Mouse (Mus musculus) CH12.LX (cell line): ENCODE measurements at regions not wholly inside any gene's neighbourhood (a gene's known extent, or its start where the extent isn't known, plus 50 kb on each side); places are given as distances from the start of the nearest gene placed in this dataset.

Source experiments
- DNase-seq: peaks from one replicate; pipeline ENCODE4 v3.0.0-alpha.2; 2013; ENCODE audit errors: extremely low read depth
- H3K27ac ChIP-seq: 2 replicates; pipeline ENCODE4 v1.5.1; 2012; ENCODE audit warnings: low read depth, mild to moderate bottlenecking, control low read depth, moderate library complexity; ENCODE audit not compliant: insufficient read depth
- H3K27me3 ChIP-seq: replicated peaks from 2 replicates; pipeline ENCODE3; 2012; ENCODE audit warnings: inconsistent platforms
- H3K36me3 ChIP-seq, 2 experiments: replicated peaks in 1 of 2; 2 replicates each; pipeline versions ENCODE3 to v1.6.1; 2012; ENCODE audit warnings: inconsistent platforms in 1 of 2, low read length in 1 of 2, mild to moderate bottlenecking in 1 of 2, mixed read lengths in 1 of 2, moderate library complexity in 1 of 2; ENCODE audit not compliant: control insufficient read depth in 1 of 2, insufficient read depth in 1 of 2
- H3K4me1 ChIP-seq, 2 experiments: 2 replicates each; pipeline ENCODE4 v1.6.1; 2012; ENCODE audit warnings: inconsistent platforms in 1 of 2, moderate library complexity in 1 of 2; ENCODE audit not compliant: insufficient read depth in 2 of 2, control insufficient read depth in 1 of 2
- H3K4me2 ChIP-seq: 2 replicates; pipeline ENCODE4 v1.6.1; 2012; ENCODE audit warnings: low read depth, mild to moderate bottlenecking, control low read depth; ENCODE audit not compliant: poor library complexity, insufficient read depth, severe bottlenecking
- H3K4me3 ChIP-seq, 3 experiments: fragments of 150-350 bp in 1 of 3; sonication (generic) in 1 of 3; replicated peaks in 1 of 3; 2 replicates each; pipeline versions ENCODE3 to v1.5.1; 2011 to 2012; ENCODE audit warnings: low read depth in 2 of 3, low read length in 2 of 3, mild to moderate bottlenecking in 2 of 3, moderate library complexity in 2 of 3, control low read depth in 1 of 3, improper control_type of control experiment in 1 of 3, inconsistent platforms in 1 of 3, mixed read lengths in 1 of 3; ENCODE audit not compliant: poor library complexity in 1 of 3
- H3K79me2 ChIP-seq: replicated peaks from 2 replicates; pipeline ENCODE4 v1.6.1; 2012; ENCODE audit warnings: mild to moderate bottlenecking, moderate library complexity; ENCODE audit not compliant: control insufficient read depth, poor library complexity, insufficient read depth, severe bottlenecking; ENCODE audit errors: extremely low read depth
- H3K9ac ChIP-seq: 2 replicates; pipeline ENCODE4 v1.6.1; 2012; ENCODE audit warnings: low read depth, mild to moderate bottlenecking, control low read depth, moderate library complexity; ENCODE audit not compliant: insufficient read depth
- H3K9me3 ChIP-seq: replicated peaks from 2 replicates; pipeline ENCODE3; 2012; ENCODE audit warnings: low read length, inconsistent platforms, mixed read lengths
- BHLHE40 ChIP-seq: IDR thresholded peaks from 2 replicates; pipeline ENCODE4 v1.6.1; 2011; ENCODE audit warnings: mild to moderate bottlenecking, low read depth, low read length, improper control_type of control experiment
- CTCF ChIP-seq, 2 experiments: IDR thresholded peaks in 1 of 2; conservative IDR thresholded peaks in 1 of 2; 2 replicates each; pipeline ENCODE4 v1.5.1; 2011 to 2012; ENCODE audit warnings: low read depth in 2 of 2, low read length in 2 of 2, improper control_type of control experiment in 1 of 2, inconsistent platforms in 1 of 2, mild to moderate bottlenecking in 1 of 2, moderate library complexity in 1 of 2
- IRF4 ChIP-seq: IDR thresholded peaks from 2 replicates; pipeline ENCODE4 v1.6.1; 2014; ENCODE audit warnings: low read depth, mild to moderate bottlenecking, inconsistent platforms, low read length, improper control_type of control experiment
- NELFE ChIP-seq: IDR thresholded peaks from 2 replicates; pipeline ENCODE4 v1.6.1; 2011; ENCODE audit warnings: low read depth, low read length, improper control_type of control experiment
- POLR2A ChIP-seq: IDR thresholded peaks from 2 replicates; pipeline ENCODE4 v1.6.1; 2011; ENCODE audit warnings: low read depth, mild to moderate bottlenecking, improper control_type of control experiment, low read length
- SMC3 ChIP-seq: IDR thresholded peaks from 2 replicates; pipeline ENCODE4 v1.6.1; 2011; ENCODE audit warnings: low read depth, low read length, improper control_type of control experiment
- ZC3H11A ChIP-seq: IDR thresholded peaks from 2 replicates; pipeline ENCODE4 v1.6.1; 2012; ENCODE audit warnings: low read depth, mild to moderate bottlenecking, inconsistent platforms, low read length, improper control_type of control experiment
- dilution Hi-C: fragments of 300-500 bp; cut with MboI; formaldehyde crosslinking; loops from 2 replicates; pipeline ENCODE4 v1.14.3; 2020; ENCODE audit warnings: low sequenced_read_pairs; ENCODE audit not compliant: extremely low pct_unique_long_range_greater_than_20kb, extremely low pct_ligation_motif_present
- in situ Hi-C: fragments of 300-500 bp; cut with MboI; formaldehyde crosslinking; loops from 3 replicates; pipeline ENCODE4 v1.14.3; 2019; ENCODE audit warnings: low sequenced_read_pairs, low pct_ligation_motif_present, low pct_unique_long_range_greater_than_20kb, mixed read lengths

DNA sequence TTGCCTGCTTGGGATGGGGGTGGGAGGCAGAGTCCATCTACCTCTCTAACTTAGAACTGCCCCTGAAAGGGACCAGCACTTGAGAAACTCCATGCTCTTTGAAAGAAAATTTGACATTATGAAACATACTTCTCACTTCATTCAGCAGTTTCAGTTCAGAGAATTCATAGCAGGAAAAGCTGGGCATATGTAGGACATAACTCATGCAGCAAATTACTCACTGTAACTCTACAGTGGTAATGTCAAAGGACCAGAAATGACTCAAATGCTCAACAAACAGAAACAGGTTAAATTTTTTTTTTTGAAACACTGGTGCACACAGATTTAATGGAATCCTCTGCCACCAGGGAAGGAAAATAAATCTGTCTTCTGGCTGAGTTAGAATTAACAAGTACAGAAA lies 56.5 kb upstream of the Arnt2 start:
- no peak overlapping the region for H3K9ac ChIP-seq
- no peaks in the 10 kb centered on the region for H3K79me2 ChIP-seq
- H3K36me3 ChIP-seq, result no peaks in the 10 kb centered on the region
- DNase-seq, result no peak
- in situ Hi-C loops (no loop called here), dilution Hi-C loops (no loop called here)
- no peak overlapping the region for H3K4me2 ChIP-seq
- no peak overlapping the region for H3K27ac ChIP-seq
- no peaks in the 10 kb centered on the region for H3K27me3 ChIP-seq
- H3K4me3 ChIP-seq, result no peak overlapping the region
- H3K4me1 ChIP-seq, result peaks cover 6 to 12% of the 10 kb centered on the region in 2 experiments; a peak in 2 of 4 replicates
- H3K9me3 ChIP-seq, result no peaks in the 10 kb centered on the region
- TF ChIP-seq SMC3, result no peak
- no peak for TF ChIP-seq BHLHE40
- TF ChIP-seq ZC3H11A, result no peak
- no peak for TF ChIP-seq IRF4
- TF ChIP-seq NELFE, result no peak

- no peak overlapping the region for H3K4me2 ChIP-seq
- dilution Hi-C loops, result no loop called here
- H3K9me3 ChIP-seq, result no peaks in the 10 kb centered on the region
- H3K79me2 ChIP-seq, result no peaks in the 10 kb centered on the region
- no peak overlapping the region for H3K27ac ChIP-seq
- peak; percentile 19 for DNase-seq
- no peak overlapping the region for H3K4me3 ChIP-seq
- no peaks in the 10 kb centered on the region for H3K36me3 ChIP-seq
- in situ Hi-C loops, result no loop called here
- no peaks in the 10 kb centered on the region for H3K27me3 ChIP-seq
- no peak overlapping the region for H3K9ac ChIP-seq
- no peak for TF ChIP-seq POLR2A
- no peak for TF ChIP-seq CTCF (conservative IDR thresholded peaks at IDR 0.05 in 1 of 2, IDR thresholded peaks at IDR 0.05 in 1 of 2; ENCODE audit: low read depth in 2 of 2, low read length in 2 of 2)
- TF ChIP-seq, all 38 proteins: peak for 0
- peaks cover 6 to 12% of the 10 kb centered on the region in 2 experiments; a peak in 2 of 4 replicates for H3K4me1 ChIP-seq
Measured at GRCm38 (mm10) chr7:84465587-84466202, 55.7 kb upstream of the Arnt2 start.
